Mouse (Mus musculus) liver, embryonic 12.5 days (tissue): ENCODE data around the gene Cfap46. TPM values are rescaled to one million over a fixed set of nuclear protein-coding genes. Genes with fewer than 3 reads are reported as not detected.
"Not testable (repeated sequence)": the region's sequence is repeated elsewhere in the genome, so short reads cannot be mapped to it uniquely, and the experiment has no call there.

Experiments
- ATAC-seq: fragments of 200-750 bp; cut with Nextera tagmentation; 2 replicates; pipeline ENCODE4 v1.8.0; 2017; ENCODE audit warnings: moderate number of reproducible peaks, mild to moderate bottlenecking, moderate library complexity
- H3K27ac ChIP-seq: fragments of 300-500 bp; sonication (generic); 2 replicates; pipeline ENCODE4 v1.5.1; 2016; ENCODE audit warnings: mild to moderate bottlenecking
- H3K27me3 ChIP-seq: fragments of 300-500 bp; sonication (generic); replicated peaks from 2 replicates; pipeline ENCODE4 v1.6.1; 2016; ENCODE audit warnings: mild to moderate bottlenecking, moderate library complexity
- H3K36me3 ChIP-seq: fragments of 300-500 bp; sonication (generic); 2 replicates; pipeline ENCODE4 v1.6.1; 2016; ENCODE audit warnings: mild to moderate bottlenecking, moderate library complexity
- H3K4me1 ChIP-seq: fragments of 300-500 bp; sonication (generic); 2 replicates; pipeline ENCODE4 v1.6.1; 2016
- H3K4me2 ChIP-seq: fragments of 300-500 bp; sonication (generic); 2 replicates; pipeline ENCODE4 v1.6.1; 2016; ENCODE audit warnings: mild to moderate bottlenecking, moderate library complexity
- H3K4me3 ChIP-seq: fragments of 300-500 bp; sonication (generic); 2 replicates; pipeline ENCODE4 v1.5.1; 2016; ENCODE audit warnings: mild to moderate bottlenecking, moderate library complexity
- H3K9ac ChIP-seq: fragments of 300-500 bp; sonication (generic); 2 replicates; pipeline ENCODE4 v1.6.1; 2016; ENCODE audit warnings: mild to moderate bottlenecking, moderate library complexity
- H3K9me3 ChIP-seq: fragments of 300-500 bp; sonication (generic); replicated peaks from 2 replicates; pipeline ENCODE4 v1.6.1; 2016; ENCODE audit warnings: mild to moderate bottlenecking, moderate library complexity
- WGBS: fragments of 180-500 bp; shearing (Covaris S2); methylation state at CpG from one replicate; pipeline ENCODE4 v1.1.7; 2016; ENCODE audit not compliant: insufficient replicate concordance; 5-methylcytosine and 5-hydroxymethylcytosine counted together
- polyA plus RNA-seq: library from polyadenylated mRNA; unstranded; fragments of >200 nt; fragmentation: Nextera tagmentation; extraction: Ambion mirVana; gene quantifications from 2 replicates; pipeline ENCODE4 v1.2.1, GENCODE M21; 2016

The Cfap46 gene
- polyA plus RNA-seq, 1 experiment from 2014 or later, result not detected

DNA sequence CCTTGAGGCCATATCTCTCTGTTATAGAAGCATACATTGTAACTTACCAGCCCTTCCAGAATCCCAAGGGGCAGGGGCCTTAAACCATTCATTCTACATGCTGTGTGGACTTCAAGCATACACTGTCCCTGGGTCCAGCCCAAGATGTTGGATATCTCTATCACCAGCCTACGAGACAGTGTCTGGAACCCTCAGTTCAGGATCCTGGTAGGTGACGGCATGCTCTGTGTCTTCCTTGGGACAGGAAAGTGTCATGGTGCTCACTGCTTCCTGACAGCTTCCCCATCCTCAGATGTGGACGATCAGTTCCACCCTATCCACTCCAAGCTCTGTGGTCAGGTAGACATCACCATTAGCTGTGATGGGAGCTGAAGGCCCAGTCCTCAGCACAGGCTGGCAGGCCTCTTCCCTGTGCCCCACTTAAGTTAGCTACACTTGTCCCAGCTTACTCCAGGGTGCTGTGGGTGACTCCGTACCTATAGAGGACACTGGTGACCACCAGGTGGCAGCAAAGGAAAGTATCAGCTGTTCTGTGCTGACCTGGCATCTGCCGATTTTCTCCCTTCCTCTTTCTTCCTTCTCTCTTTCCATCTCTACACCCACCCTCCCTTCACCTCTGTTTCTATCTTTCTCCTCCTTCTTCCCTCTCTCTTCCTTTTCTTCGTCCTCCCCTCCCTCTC lies 19.7 kb upstream of the Cfap46 start:
- Histone ChIP-seq H3K4me1 (peaks cover 23% of the 10 kb centered on the region), H3K27ac (no peak overlapping the region), H3K9ac (no peak overlapping the region), H3K36me3 (no peaks in the 10 kb centered on the region), H3K27me3 (no peaks in the 10 kb centered on the region; the same call in 1 of the 2 replicates), H3K4me2 (0 out of 2 replicates have a peak overlapping the region, but pooled peaks have one; percentile 29), H3K4me3 (no peak overlapping the region), H3K9me3 (no peaks in the 10 kb centered on the region)
- ATAC-seq, result peak; percentile 62; the same call in 1 of the 2 replicates
- 22% methylated on average over 6 of the region's 6 CpGs for WGBS

DNA sequence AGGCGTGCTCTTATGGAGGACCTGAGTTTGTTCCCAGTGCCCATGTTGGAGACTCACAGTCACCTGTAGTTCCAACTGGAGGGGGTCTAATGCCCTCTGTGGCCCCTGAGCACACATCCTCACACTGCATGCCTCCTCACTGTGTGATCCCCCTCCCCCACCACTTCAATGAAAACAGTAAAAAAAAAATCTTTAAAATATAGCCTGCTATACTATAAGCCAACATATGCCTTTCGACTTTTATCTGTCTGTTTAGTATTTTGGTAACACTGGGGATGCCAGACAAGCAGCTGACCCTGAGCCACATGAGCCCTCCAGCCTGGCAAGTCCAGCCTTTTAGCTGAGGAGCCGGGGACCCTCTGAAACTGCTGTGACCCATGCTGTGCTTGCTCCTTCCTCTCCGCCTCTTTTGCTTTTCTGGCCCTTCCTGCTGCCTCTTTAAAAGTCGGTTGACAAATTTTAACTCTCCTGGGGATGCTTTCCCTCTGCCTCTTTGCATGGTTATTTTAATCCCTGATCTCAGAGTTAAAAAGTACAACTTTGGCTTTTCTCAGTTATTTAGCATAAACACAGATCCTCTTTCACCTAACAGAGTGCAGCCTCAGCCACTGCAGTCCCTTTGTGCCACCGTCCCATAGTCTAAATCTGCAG lies 18.2 kb upstream of the Cfap46 start:
- no peak overlapping the region for H3K9ac ChIP-seq
- WGBS, result 35% methylated on average over 6 of the region's 6 CpGs
- no peaks in the 10 kb centered on the region; the same call in 1 of the 2 replicates for H3K27me3 ChIP-seq
- no peak overlapping the region for H3K4me3 ChIP-seq
- H3K4me1 ChIP-seq, result peaks cover 23% of the 10 kb centered on the region
- no peak overlapping the region for H3K4me2 ChIP-seq
- no peak for ATAC-seq
- H3K9me3 ChIP-seq, result no peaks in the 10 kb centered on the region
- no peaks in the 10 kb centered on the region for H3K36me3 ChIP-seq
- H3K27ac ChIP-seq, result no peak overlapping the region

DNA sequence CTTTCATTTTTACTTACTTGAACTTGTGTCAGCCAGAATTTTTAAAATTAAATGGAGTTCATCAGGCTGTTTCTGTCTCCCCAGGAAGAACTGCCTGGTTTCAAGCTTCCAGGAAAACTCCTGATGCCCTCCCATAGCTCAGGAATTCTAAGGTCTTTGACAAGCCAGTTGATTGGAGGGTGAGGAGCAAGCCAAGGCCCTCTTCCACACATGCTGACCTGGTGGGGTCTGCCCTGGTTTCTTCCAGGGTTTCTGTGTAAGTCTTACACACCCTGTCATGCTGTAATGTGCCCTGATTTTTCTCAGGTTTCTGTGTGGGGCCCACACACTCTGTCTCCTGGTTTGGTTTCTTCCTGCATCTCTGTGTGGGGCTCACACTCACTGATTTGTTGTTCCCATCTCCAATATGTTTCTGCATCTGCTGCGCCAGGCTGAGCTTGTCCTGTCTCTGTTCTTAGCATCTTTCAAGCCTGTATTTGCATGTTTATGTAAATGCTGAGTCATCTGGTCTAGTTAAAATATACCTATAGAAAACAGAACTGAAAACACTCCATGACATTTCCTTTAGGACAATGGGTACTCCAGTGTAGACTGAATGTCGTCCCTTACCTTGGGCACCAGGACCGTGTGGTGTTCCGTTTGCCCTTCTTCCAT lies 9.2 kb upstream of the Cfap46 start:
- no peak overlapping the region for H3K9ac ChIP-seq
- H3K27me3 ChIP-seq, result no peaks in the 10 kb centered on the region
- no peak overlapping the region for H3K4me3 ChIP-seq
- no peak overlapping the region for H3K4me2 ChIP-seq
- no peaks in the 10 kb centered on the region for H3K4me1 ChIP-seq
- no peak overlapping the region for H3K27ac ChIP-seq
- WGBS, result 86% methylated on average over 4 of the region's 4 CpGs
- H3K9me3 ChIP-seq, result no peaks in the 10 kb centered on the region
- ATAC-seq, result no peak
- H3K36me3 ChIP-seq, result no peaks in the 10 kb centered on the region

DNA sequence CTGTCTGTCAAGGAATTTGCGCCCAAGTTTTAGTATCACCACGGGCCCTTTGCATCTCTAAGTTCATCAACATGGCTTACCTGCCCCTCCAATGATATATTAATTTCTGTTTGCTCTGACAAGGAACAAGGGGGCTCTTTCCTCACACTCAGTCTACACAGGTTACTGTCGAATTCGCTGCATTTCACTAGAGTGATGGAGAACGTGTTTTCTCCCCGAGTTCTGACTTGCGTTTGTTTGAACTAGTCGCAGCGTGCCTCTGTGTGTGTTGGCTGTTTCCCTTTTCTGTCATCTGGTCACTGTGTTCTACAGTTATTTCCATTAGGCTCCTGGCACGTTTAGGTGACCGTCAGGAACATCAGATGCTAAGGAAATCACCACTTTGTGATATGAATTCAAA lies 8.6 kb upstream of the Cfap46 start:
- Histone ChIP-seq H3K9ac (no peak overlapping the region), H3K36me3 (no peaks in the 10 kb centered on the region), H3K4me1 (no peaks in the 10 kb centered on the region), H3K27ac (no peak overlapping the region), H3K4me3 (no peak overlapping the region), H3K4me2 (no peak overlapping the region), H3K9me3 (no peaks in the 10 kb centered on the region), H3K27me3 (no peaks in the 10 kb centered on the region)
- ATAC-seq, result no peak
- WGBS, result 71% methylated on average over 11 of the region's 11 CpGs

DNA sequence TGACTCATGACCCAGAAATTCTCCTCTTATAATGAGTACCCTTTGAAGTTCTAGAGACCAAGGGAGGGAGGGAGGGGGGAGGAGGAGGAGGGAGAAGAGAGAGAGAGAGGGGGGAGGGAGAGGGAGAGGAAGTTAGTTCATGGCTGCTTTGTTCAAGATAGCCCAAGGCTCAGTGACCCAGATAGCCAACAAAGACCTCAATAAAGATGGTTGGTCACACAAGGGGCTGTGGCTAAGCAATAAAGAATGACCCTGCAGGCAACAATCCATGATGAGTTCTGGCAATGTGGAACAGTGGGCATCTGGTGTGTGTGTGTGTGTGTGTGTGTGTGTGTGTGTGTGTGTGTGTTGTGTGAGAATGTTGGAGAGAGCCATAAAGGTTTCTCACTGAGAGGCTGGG lies 1.7 kb upstream of the Cfap46 start:
- H3K9me3 ChIP-seq, result no peaks in the 10 kb centered on the region
- H3K36me3 ChIP-seq, result no peaks in the 10 kb centered on the region
- no peak overlapping the region for H3K4me3 ChIP-seq
- ATAC-seq, result no peak
- peaks cover 12% of the 10 kb centered on the region for H3K4me1 ChIP-seq
- H3K4me2 ChIP-seq, result no peak overlapping the region
- no peak overlapping the region for H3K27ac ChIP-seq
- peaks cover 15% of the 10 kb centered on the region; the same call in 1 of the 2 replicates for H3K27me3 ChIP-seq
- H3K9ac ChIP-seq, result no peak overlapping the region

DNA sequence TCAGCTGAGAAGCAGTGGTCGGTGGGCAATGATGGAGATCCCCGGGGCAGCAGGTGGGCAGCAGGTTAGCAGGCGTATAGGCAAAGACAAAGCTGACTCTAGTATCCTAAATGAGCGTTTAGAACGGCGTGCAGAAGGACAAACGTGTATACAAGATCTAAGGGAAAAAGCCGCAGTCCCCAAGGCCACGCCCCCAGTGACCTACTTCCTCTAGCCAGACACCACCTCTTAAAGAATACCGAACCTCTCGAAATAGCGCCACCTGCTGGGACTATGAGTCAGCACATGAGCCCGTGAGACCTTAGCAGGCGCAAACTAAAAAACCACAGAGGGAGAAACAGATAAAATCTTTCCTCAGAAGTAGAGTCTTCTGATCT lies 924 bp upstream of the Cfap46 start:
- Histone ChIP-seq H3K4me3 (peak overlapping the region; percentile 61), H3K4me1 (peaks cover 12% of the 10 kb centered on the region), H3K9ac (peak overlapping the region; percentile 53; the same call in 1 of the 2 replicates), H3K4me2 (peak overlapping the region; percentile 81), H3K36me3 (no peaks in the 10 kb centered on the region), H3K27ac (no peak overlapping the region), H3K9me3 (no peaks in the 10 kb centered on the region), H3K27me3 (peaks cover 19% of the 10 kb centered on the region; the same call in 1 of the 2 replicates)
- peak; percentile 79 for ATAC-seq
- WGBS, result under 1% methylated on average over 14 of the region's 14 CpGs

DNA sequence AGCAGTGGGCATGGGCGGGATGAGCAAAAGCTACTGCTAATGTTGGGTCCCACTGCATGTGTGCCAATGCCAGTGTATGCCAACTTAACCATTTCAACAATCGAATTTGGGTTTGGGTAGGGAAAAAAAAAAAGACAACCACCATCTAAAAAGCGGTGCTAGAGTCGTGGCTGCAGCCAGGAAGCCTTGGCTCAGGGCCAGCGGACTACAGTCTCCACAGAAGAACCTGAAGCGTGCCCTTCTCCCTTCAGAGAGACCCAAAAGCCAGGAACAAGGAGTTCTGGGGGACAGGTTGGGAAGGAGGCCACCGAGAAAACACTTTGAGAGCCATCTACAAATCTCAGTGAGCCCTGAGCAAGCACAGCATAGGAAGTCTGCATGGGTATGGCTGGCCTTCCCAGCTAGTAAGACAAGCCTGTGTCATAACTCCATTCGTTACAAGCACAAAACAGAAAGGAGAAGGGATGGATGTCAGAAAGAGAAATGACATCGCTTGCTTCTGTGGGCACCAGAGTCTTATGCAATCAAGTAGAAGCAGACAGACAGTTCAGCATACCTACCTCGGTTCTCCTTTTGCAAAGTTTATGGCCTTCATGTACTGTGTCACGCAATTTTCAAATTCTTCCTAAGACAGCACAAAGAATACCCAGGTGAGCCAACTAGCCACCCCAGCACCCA lies 1.6 kb downstream of the Cfap46 start:
- Histone ChIP-seq H3K9me3 (no peaks in the 10 kb centered on the region), H3K4me3 (no peak overlapping the region), H3K9ac (no peak overlapping the region), H3K4me1 (peaks cover 12% of the 10 kb centered on the region), H3K27me3 (peaks cover 19% of the 10 kb centered on the region; the same call in 1 of the 2 replicates), H3K36me3 (no peaks in the 10 kb centered on the region), H3K27ac (no peak overlapping the region), H3K4me2 (no peak overlapping the region)
- WGBS, result 49% methylated on average over 11 of the region's 11 CpGs
- ATAC-seq, result no peak

DNA sequence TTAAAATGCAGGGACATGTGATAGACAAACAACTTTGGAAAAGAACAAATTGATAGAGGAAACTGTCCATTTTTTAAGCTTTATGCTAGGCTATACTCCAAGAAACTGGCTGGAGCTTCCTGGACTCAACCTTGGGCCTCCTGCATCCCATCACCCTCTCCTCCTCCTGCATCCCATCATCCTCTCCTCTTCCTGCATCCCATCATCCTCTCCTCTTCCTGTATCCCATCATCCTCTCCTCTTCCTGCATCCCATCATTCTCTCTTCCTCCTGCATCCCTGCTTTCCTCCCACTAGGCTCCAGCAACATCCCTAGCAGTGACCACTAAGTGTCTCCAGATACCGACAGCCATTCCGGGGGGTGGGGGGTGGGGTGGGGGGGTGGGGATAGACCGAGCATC lies 7.2 kb downstream of the Cfap46 start:
- peaks cover 12% of the 10 kb centered on the region; the same call in 1 of the 2 replicates for H3K27me3 ChIP-seq
- H3K4me2 ChIP-seq, result no peak overlapping the region
- ATAC-seq, result no peak
- H3K4me3 ChIP-seq, result no peak overlapping the region
- WGBS, result 68% methylated on average over 3 of the region's 3 CpGs
- no peaks in the 10 kb centered on the region for H3K36me3 ChIP-seq
- no peak overlapping the region for H3K9ac ChIP-seq
- H3K27ac ChIP-seq, result no peak overlapping the region
- no peaks in the 10 kb centered on the region for H3K4me1 ChIP-seq
- H3K9me3 ChIP-seq, result no peaks in the 10 kb centered on the region

DNA sequence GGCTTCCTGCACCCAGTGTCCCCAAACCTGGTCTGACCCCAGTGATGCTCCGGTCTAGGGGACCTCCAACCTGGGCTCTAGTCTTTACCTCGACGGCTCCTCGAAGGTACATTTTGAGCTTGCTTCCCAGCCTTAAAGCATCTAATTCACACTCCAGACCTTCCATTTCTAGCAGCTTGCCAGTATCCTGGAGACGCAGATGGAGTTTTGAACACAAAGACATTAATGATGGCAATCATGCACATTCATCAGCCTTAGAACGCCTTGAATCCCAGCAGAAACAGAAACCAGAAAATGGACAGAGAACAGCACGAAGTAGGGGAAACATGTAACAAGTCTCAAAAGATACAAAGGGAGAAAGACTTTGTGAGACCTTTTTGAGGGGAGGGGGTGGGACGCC lies 16.7 kb downstream of the Cfap46 start:
- no peak for ATAC-seq
- peaks cover 5% of the 10 kb centered on the region; the same call in 1 of the 2 replicates for H3K27me3 ChIP-seq
- no peak overlapping the region for H3K9ac ChIP-seq
- no peak overlapping the region for H3K4me2 ChIP-seq
- no peak overlapping the region for H3K27ac ChIP-seq
- no peaks in the 10 kb centered on the region for H3K36me3 ChIP-seq
- H3K4me1 ChIP-seq, result no peaks in the 10 kb centered on the region
- H3K9me3 ChIP-seq, result no peaks in the 10 kb centered on the region
- H3K4me3 ChIP-seq, result no peak overlapping the region
- WGBS, result 66% methylated on average over 8 of the region's 8 CpGs

DNA sequence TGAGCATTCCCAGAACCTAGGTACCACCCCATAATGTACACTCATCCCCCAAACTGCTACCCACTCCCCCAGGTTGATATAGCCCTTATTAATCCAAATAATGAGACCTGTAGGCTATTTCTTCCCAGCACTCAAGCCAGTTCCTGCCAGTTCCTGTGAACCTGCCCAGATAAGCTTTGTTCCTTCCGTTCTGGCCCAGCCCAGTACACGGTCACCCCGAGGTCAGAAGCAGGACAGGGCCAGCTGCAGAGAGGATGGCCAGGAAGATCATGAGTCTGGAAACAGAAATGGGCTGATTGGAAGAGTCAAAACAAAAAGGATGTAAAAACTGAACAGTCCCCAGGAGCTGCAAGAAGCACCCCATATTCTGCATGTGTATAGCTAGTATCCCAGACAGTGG lies 20.3 kb downstream of the Cfap46 start:
- Histone ChIP-seq H3K27me3 (peaks cover 5% of the 10 kb centered on the region; the same call in 1 of the 2 replicates), H3K9ac (no peak overlapping the region), H3K4me3 (no peak overlapping the region), H3K27ac (no peak overlapping the region), H3K9me3 (no peaks in the 10 kb centered on the region), H3K36me3 (no peaks in the 10 kb centered on the region), H3K4me1 (no peaks in the 10 kb centered on the region), H3K4me2 (no peak overlapping the region)
- 49% methylated on average over 3 of the region's 3 CpGs for WGBS
- ATAC-seq, result no peak

DNA sequence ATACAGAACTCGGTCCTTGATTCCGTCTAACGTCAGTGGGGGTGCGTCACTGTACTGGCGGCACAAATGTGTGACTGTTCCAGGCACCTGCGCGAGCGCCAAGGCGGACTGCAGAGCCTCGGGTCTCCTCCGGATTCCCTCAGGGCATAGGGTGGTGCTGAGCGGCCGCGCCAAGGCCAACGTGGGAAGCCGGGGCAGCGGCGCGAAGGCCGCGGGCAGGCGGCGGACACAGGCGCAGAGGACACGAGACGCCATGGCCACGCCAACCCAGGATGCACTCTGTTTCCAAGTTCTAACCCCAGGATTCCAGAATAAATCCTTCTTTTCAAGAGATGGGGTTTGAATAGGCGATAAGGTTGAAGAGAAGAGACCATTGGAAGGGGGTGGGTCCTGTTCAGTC lies 23.7 kb downstream of the Cfap46 start:
- H3K9ac ChIP-seq, H3K4me2 ChIP-seq, H3K4me3 ChIP-seq, H3K36me3 ChIP-seq, H3K27ac ChIP-seq, H3K4me1 ChIP-seq, ATAC-seq, H3K9me3 ChIP-seq, H3K27me3 ChIP-seq: not testable (repeated sequence)
- WGBS, result 75% methylated on average over 28 of the region's 28 CpGs

DNA sequence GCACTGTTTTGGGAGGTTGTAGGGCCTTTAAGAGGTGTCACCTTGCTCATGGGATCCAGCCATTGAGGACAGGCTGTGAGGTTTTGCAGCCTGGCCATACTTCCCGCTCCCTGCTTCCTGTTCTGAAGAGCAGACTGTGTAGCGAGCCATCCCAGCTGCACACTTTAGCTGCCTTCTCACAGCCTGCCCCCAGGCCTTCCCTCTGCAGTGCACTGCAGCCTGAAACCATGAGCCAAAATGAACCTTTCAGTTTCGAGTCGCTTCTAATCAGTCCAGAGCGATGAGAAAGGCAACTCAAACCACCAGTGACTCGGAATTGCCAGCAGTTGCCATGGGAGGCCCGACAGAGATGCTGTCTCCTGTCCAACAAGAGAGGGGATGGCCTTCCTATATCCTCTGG lies 33.9 kb downstream of the Cfap46 start:
- H3K4me2 ChIP-seq, result no peak overlapping the region
- H3K4me1 ChIP-seq, result no peaks in the 10 kb centered on the region
- H3K4me3 ChIP-seq, result no peak overlapping the region
- no peak for ATAC-seq
- no peaks in the 10 kb centered on the region for H3K36me3 ChIP-seq
- H3K9me3 ChIP-seq, result no peaks in the 10 kb centered on the region
- 57% methylated on average over 7 of the region's 7 CpGs for WGBS
- no peak overlapping the region for H3K27ac ChIP-seq
- peaks cover 3% of the 10 kb centered on the region; the same call in 1 of the 2 replicates for H3K27me3 ChIP-seq
- no peak overlapping the region for H3K9ac ChIP-seq
